Comparison of ENCODE assay signal across 12 mouse cellular contexts in the genomic region with DNA sequence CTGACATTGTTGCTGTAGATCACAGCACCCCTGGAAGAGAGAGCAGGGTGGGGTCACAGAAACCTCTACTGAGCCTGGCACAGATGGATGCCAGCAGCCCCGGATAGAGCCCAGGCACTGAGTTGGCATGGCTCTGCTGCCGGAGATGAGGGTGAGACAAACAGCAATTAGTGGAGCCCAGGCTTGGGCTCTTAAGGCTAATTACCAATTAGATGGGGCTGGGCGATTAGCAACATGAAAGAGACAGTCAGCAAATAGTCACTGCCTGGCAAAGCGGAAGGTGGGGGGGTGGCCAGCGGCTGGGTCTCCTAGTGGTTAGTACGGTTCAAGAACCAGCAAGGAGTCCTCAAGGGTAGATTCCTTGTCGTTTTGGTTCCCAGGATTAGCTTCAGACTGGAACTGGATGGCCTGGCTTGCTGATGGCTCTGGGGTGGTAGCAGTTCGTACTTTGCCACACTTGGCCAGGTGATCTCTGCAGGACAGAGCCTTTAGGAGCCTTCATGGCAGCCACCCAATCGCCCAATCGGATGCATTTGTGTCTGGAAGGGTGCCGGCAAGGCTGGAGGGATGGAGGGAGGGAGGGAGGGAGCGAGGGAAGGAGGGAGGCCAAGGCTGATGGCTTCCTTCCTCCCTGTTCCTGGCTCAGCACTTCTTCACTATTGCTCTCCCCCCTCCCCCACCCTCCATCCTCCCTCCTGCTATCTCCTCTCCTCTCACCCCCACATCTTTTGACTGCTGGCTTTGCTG. TPM values are rescaled to one million over a fixed set of nuclear protein-coding genes. Genes with fewer than 3 reads are reported as not detected.
DNase-seq lines count a peak whose midpoint lies in the region; ATAC-seq and TF ChIP-seq lines count a peak whose summit lies in the region.
"Had no signal": no experiment of that assay in that cellular context is flagged by ENCODE, and none has a peak within 500 bp of the region (broad histone marks: within the 10 kb centered on the region; RNA-seq: fewer than 3 reads in every experiment).

No protein-coding gene starts in this region.

- WGBS in midbrain, embryonic 16.5 days = 50% methylated on average over 11 of the region's 12 CpGs
- 53% methylated on average over 10 of the region's 12 CpGs for WGBS in midbrain, embryonic 15.5 days
- 43% methylated on average over 12 of the region's 12 CpGs for WGBS in stomach, postnatal 0 days

- H3K27ac ChIP-seq in midbrain, embryonic 16.5 days (ENCODE audit: low read length) = no peak overlapping the region
- no peak overlapping the region for H3K27ac ChIP-seq in midbrain, embryonic 15.5 days
- no peak overlapping the region for H3K27ac ChIP-seq in stomach, postnatal 0 days (replicated peaks)
- H3K27ac ChIP-seq: embryonic facial prominence, embryonic 15.5 days; heart, embryonic 13.5 days had no signal

- peak; percentile 26 to 56 for DNase-seq in cerebellum, postnatal 25 days
- DNase-seq in cerebellum, adult 9-10 months = no peak
- peak; percentile 15 to 46 for DNase-seq in layer of hippocampus, postnatal 36 days
- DNase-seq in stomach, postnatal 0 days (ENCODE audit: low spot score) = no peak
- DNase-seq in adipocyte (ENCODE audit: low spot score) = no peak

- no peak overlapping the region for H3K4me3 ChIP-seq in midbrain, embryonic 16.5 days (ENCODE audit: low read depth, low read length)
- H3K4me3 ChIP-seq in midbrain, embryonic 15.5 days = no peak overlapping the region
- no peak overlapping the region for H3K4me3 ChIP-seq in stomach, postnatal 0 days (ENCODE audit: low read depth, low read length)
- H3K4me3 ChIP-seq: embryonic facial prominence, embryonic 15.5 days; heart, embryonic 13.5 days; myocyte had no signal

- H3K36me3 ChIP-seq in midbrain, embryonic 16.5 days (ENCODE audit: control insufficient read depth, insufficient read depth, low read length) = no peaks in the 10 kb centered on the region
- H3K36me3 ChIP-seq in midbrain, embryonic 15.5 days (replicated peaks) = no peaks in the 10 kb centered on the region
- no peaks in the 10 kb centered on the region for H3K36me3 ChIP-seq in stomach, postnatal 0 days (ENCODE audit: control insufficient read depth, insufficient read depth, low read length)
- H3K36me3 ChIP-seq: embryonic facial prominence, embryonic 15.5 days; heart, embryonic 13.5 days had no signal

- no peak overlapping the region for H3K9ac ChIP-seq in midbrain, embryonic 16.5 days (ENCODE audit: low read depth, low read length)
- no peak overlapping the region for H3K9ac ChIP-seq in midbrain, embryonic 15.5 days
- H3K9ac ChIP-seq in stomach, postnatal 0 days (ENCODE audit: low read length) = no peak overlapping the region; the same call in 1 of the 2 replicates
- H3K9ac ChIP-seq: embryonic facial prominence, embryonic 15.5 days; heart, embryonic 13.5 days had no signal

- peaks cover 10% of the 10 kb centered on the region for H3K4me1 ChIP-seq in midbrain, embryonic 16.5 days (ENCODE audit: control insufficient read depth, insufficient read depth, low read length)
- H3K4me1 ChIP-seq in midbrain, embryonic 15.5 days = peaks cover 16% of the 10 kb centered on the region
- H3K4me1 ChIP-seq in stomach, postnatal 0 days (replicated peaks; ENCODE audit: control insufficient read depth, insufficient read depth) = peaks cover 6% of the 10 kb centered on the region; the same call in 1 of the 2 replicates

- 0 out of 2 replicates have a peak, but pooled peaks have one; percentile 17 for ATAC-seq in midbrain, embryonic 16.5 days
- no peak for ATAC-seq in midbrain, embryonic 15.5 days (replicated peaks)
- ATAC-seq in stomach, postnatal 0 days (ENCODE audit: low FRiP score, low TSS enrichment) = 0 out of 2 replicates have a peak, but pooled peaks have one; percentile 9
- ATAC-seq in inflammation-experienced regulatory T-cells, adult 6 months = no peak
- ATAC-seq: Patski had no signal

- no peak for TF ChIP-seq EP300 in stomach, postnatal 0 days (optimal IDR thresholded peaks at IDR 0.05)

- H3K4me2 ChIP-seq in midbrain, embryonic 16.5 days (ENCODE audit: low read length) = no peak overlapping the region
- H3K4me2 ChIP-seq in midbrain, embryonic 15.5 days = no peak overlapping the region
- no peak overlapping the region for H3K4me2 ChIP-seq in stomach, postnatal 0 days (replicated peaks; ENCODE audit: low read depth)
- H3K4me2 ChIP-seq: embryonic facial prominence, embryonic 15.5 days; heart, embryonic 13.5 days had no signal

- peaks cover 16% of the 10 kb centered on the region for H3K27me3 ChIP-seq in midbrain, embryonic 16.5 days (ENCODE audit: control insufficient read depth, insufficient read depth, low read depth, low read length)
- H3K27me3 ChIP-seq in midbrain, embryonic 15.5 days (replicated peaks) = peaks cover 32% of the 10 kb centered on the region
- H3K27me3 ChIP-seq in stomach, postnatal 0 days (ENCODE audit: control insufficient read depth, insufficient read depth, low read length) = peaks cover 2% of the 10 kb centered on the region; the same call in 1 of the 2 replicates

- TF ChIP-seq CTCF in stomach, postnatal 0 days (IDR thresholded peaks at IDR 0.05; ENCODE audit: low read depth) = no peak

- no peaks in the 10 kb centered on the region for H3K9me3 ChIP-seq in midbrain, embryonic 16.5 days (replicated peaks; ENCODE audit: control insufficient read depth, low read length, poor library complexity, severe bottlenecking)
- H3K9me3 ChIP-seq in midbrain, embryonic 15.5 days = no peaks in the 10 kb centered on the region
- no peaks in the 10 kb centered on the region for H3K9me3 ChIP-seq in stomach, postnatal 0 days (ENCODE audit: control insufficient read depth, low read length)
- H3K9me3 ChIP-seq: embryonic facial prominence, embryonic 15.5 days had no signal

RNA-seq across cellular contexts. Expression of gene Phb, which starts 24.1 kb away (rescaled TPM):
- 195 and 197 TPM in 2 replicates for polyA plus RNA-seq in midbrain, embryonic 16.5 days (2015; fragmentation: Nextera tagmentation; extraction: Ambion mirVana)
- 166 and 185 TPM in 2 replicates for polyA plus RNA-seq in midbrain, embryonic 15.5 days (2015; fragmentation: Nextera tagmentation; extraction: Ambion mirVana)
- total RNA-seq in layer of hippocampus, postnatal 36 days (2021) = 100 to 1,000 TPM; 105 to 106 TPM
- polyA plus RNA-seq in stomach, postnatal 0 days (2015; fragmentation: Nextera tagmentation; extraction: Ambion mirVana) = 190 and 202 TPM in 2 replicates
- 100 to 1,000 TPM; 114 to 161 (median 126) TPM for polyA plus RNA-seq in inflammation-experienced regulatory T-cells, adult 6 months (2017; shearing (Covaris generic))

RNA-seq across cellular contexts. Expression of gene Ngfr, which starts 55.2 kb away (rescaled TPM):
- polyA plus RNA-seq in midbrain, embryonic 16.5 days (2015; fragmentation: Nextera tagmentation; extraction: Ambion mirVana) = 10.2 and 10.8 TPM in 2 replicates
- polyA plus RNA-seq in midbrain, embryonic 15.5 days (2015; fragmentation: Nextera tagmentation; extraction: Ambion mirVana) = 14.0 and 15.4 TPM in 2 replicates
- total RNA-seq in layer of hippocampus, postnatal 36 days (2021) = 1 to 10 TPM in 1 of 2 experiments, under 1 TPM in 1; 0.91 to 1.3 TPM
- polyA plus RNA-seq in stomach, postnatal 0 days (2015; fragmentation: Nextera tagmentation; extraction: Ambion mirVana) = 3.9 and 4.8 TPM in 2 replicates
- not detected for polyA plus RNA-seq in inflammation-experienced regulatory T-cells, adult 6 months (2017; shearing (Covaris generic))

Comparison
In these comparisons a context has a peak if more than half of its experiments do, and no peak if none do; other contexts are left out.
1. DNase-seq: peak in cerebellum, postnatal 25 days (2 of 2) and layer of hippocampus, postnatal 36 days (2 of 2); none in cerebellum, adult 9-10 months (single experiment), stomach, postnatal 0 days (single experiment) and adipocyte (single experiment).
2. ATAC-seq: peak in midbrain, embryonic 16.5 days (single experiment) and stomach, postnatal 0 days (single experiment); none in midbrain, embryonic 15.5 days (single experiment) and inflammation-experienced regulatory T-cells, adult 6 months (single experiment).